Mouse (Mus musculus): ENCODE data around the gene Rslcan18. TPM values are rescaled to one million over a fixed set of nuclear protein-coding genes. Genes with fewer than 3 reads are reported as not detected.
A peak's percentile ranks its signal among the peaks of the same experiment; 100 is the strongest.

Rslcan18 gene
- polyA plus RNA-seq, 1 experiment: 0.19 TPM

GRCm38 (mm10) chr13:67097876-67098275 is 18.2 kb downstream of the Rslcan18 start, which contains the start of gene Zfp708:
TSS of gene Zfp708 (minus strand) at chr13:67097976.
- Histone ChIP-seq H3ac (ENCODE audit: control insufficient read depth, insufficient read length) (no peak within 1 kb of the TSS), H3K4me2 (ENCODE audit: low read depth) (no peak within 1 kb of the TSS), H3K27me3 (ENCODE audit: control insufficient read depth, insufficient read depth, insufficient read length) (no peaks in the 10 kb centered on the region), H3K79me2 (ENCODE audit: control insufficient read depth, insufficient read depth) (no peaks in the 10 kb centered on the region), H3K4me3 (no peak within 1 kb of the TSS), H3K36me3 (ENCODE audit: control insufficient read depth, insufficient read depth) (peaks cover 3% of the 10 kb centered on the region)
- TF ChIP-seq CEBPB (IDR thresholded peaks at IDR 0.05; ENCODE audit: insufficient read depth, poor library complexity, severe bottlenecking) (no peak), USF1 (IDR thresholded peaks at IDR 0.05; ENCODE audit: low read depth) (no peak), TCF3 (IDR thresholded peaks at IDR 0.05; ENCODE audit: insufficient read length, low read depth) (no peak), MAX (IDR thresholded peaks at IDR 0.05; ENCODE audit: low read depth) (no peak), SRF (IDR thresholded peaks at IDR 0.05; ENCODE audit: control insufficient read depth, insufficient read length, low read depth) (no peak), E2F4 (IDR thresholded peaks at IDR 0.05; ENCODE audit: insufficient read depth) (no peak), MYOG (IDR thresholded peaks at IDR 0.05; ENCODE audit: control insufficient read depth in 1 of 3, insufficient read depth in 1 of 3, insufficient read length in 2 of 3, low read depth in 2 of 3) (no peak), REST (IDR thresholded peaks at IDR 0.05; ENCODE audit: insufficient read depth, insufficient read length) (no peak), TCF12 (IDR thresholded peaks at IDR 0.05; ENCODE audit: insufficient read depth, poor library complexity, severe bottlenecking) (no peak), POLR2AphosphoS2 (IDR thresholded peaks at IDR 0.05; ENCODE audit: insufficient read length, low read depth) (no peak), MYOD1 (IDR thresholded peaks at IDR 0.05; ENCODE audit: control insufficient read depth in 1 of 3, insufficient read length in 2 of 3, low read depth in 2 of 3) (no peak), POLR2A (IDR thresholded peaks at IDR 0.05; ENCODE audit: insufficient read length, low read depth) (no peak)

- no peak for TF ChIP-seq SRF (IDR thresholded peaks at IDR 0.05; ENCODE audit: control insufficient read depth, insufficient read length, low read depth)
- TF ChIP-seq MYOD1 (IDR thresholded peaks at IDR 0.05; ENCODE audit: control insufficient read depth in 1 of 3, insufficient read length in 2 of 3, low read depth in 2 of 3): no peak
- TF ChIP-seq POLR2A (IDR thresholded peaks at IDR 0.05; ENCODE audit: insufficient read length, low read depth): no peak
- no peak for TF ChIP-seq USF1 (IDR thresholded peaks at IDR 0.05; ENCODE audit: low read depth)
- no peak for TF ChIP-seq POLR2AphosphoS2 (IDR thresholded peaks at IDR 0.05; ENCODE audit: insufficient read length, low read depth)
- TF ChIP-seq MYOG (IDR thresholded peaks at IDR 0.05; ENCODE audit: control insufficient read depth in 1 of 3, insufficient read depth in 1 of 3, insufficient read length in 2 of 3, low read depth in 2 of 3): no peak
- no peak for TF ChIP-seq E2F4 (IDR thresholded peaks at IDR 0.05; ENCODE audit: insufficient read depth)
- TF ChIP-seq CEBPB (IDR thresholded peaks at IDR 0.05; ENCODE audit: insufficient read depth, poor library complexity, severe bottlenecking): no peak
- no peak for TF ChIP-seq TCF3 (IDR thresholded peaks at IDR 0.05; ENCODE audit: insufficient read length, low read depth)
- no peak for TF ChIP-seq TCF12 (IDR thresholded peaks at IDR 0.05; ENCODE audit: insufficient read depth, poor library complexity, severe bottlenecking)
- no peak for TF ChIP-seq REST (IDR thresholded peaks at IDR 0.05; ENCODE audit: insufficient read depth, insufficient read length)
- TF ChIP-seq MAX (IDR thresholded peaks at IDR 0.05; ENCODE audit: low read depth): no peak
- Histone ChIP-seq H3K27me3 (ENCODE audit: control insufficient read depth, insufficient read depth, insufficient read length) (no peaks in the 10 kb centered on the region), H3K36me3 (ENCODE audit: control insufficient read depth, insufficient read depth) (no peaks in the 10 kb centered on the region), H3K79me2 (ENCODE audit: control insufficient read depth, insufficient read depth) (no peaks in the 10 kb centered on the region), H3K4me2 (ENCODE audit: low read depth) (no peak overlapping the region), H3K4me3 (no peak overlapping the region), H3ac (ENCODE audit: control insufficient read depth, insufficient read length) (no peak overlapping the region)
Measured at GRCm38 (mm10) chr13:67090154-67090553, 25.9 kb downstream of the Rslcan18 start.

- Histone ChIP-seq H3K27me3 (ENCODE audit: control insufficient read depth, insufficient read depth, insufficient read length) (no peaks in the 10 kb centered on the region), H3K4me3 (peak overlapping the region; percentile 49), H3K79me2 (ENCODE audit: control insufficient read depth, insufficient read depth) (no peaks in the 10 kb centered on the region), H3K4me2 (ENCODE audit: low read depth) (peak overlapping the region; percentile 82), H3ac (ENCODE audit: control insufficient read depth, insufficient read length) (no peak overlapping the region), H3K36me3 (ENCODE audit: control insufficient read depth, insufficient read depth) (no peaks in the 10 kb centered on the region)
- no peak for TF ChIP-seq POLR2AphosphoS2 (IDR thresholded peaks at IDR 0.05; ENCODE audit: insufficient read length, low read depth)
- TF ChIP-seq CEBPB (IDR thresholded peaks at IDR 0.05; ENCODE audit: insufficient read depth, poor library complexity, severe bottlenecking): no peak
- no peak for TF ChIP-seq SRF (IDR thresholded peaks at IDR 0.05; ENCODE audit: control insufficient read depth, insufficient read length, low read depth)
Measured at GRCm38 (mm10) chr13:67081946-67082345, 34.1 kb downstream of the Rslcan18 start.

GRCm38 (mm10) chr13:67081142-67081713 is 34.8 kb downstream of the Rslcan18 start:
- Histone ChIP-seq H3K36me3 (ENCODE audit: control insufficient read depth, insufficient read depth) (no peaks in the 10 kb centered on the region), H3K27me3 (ENCODE audit: control insufficient read depth, insufficient read depth, insufficient read length) (no peaks in the 10 kb centered on the region), H3K4me2 (ENCODE audit: low read depth) (peak overlapping the region; percentile 89), H3K4me3 (peak overlapping the region; percentile 49), H3ac (ENCODE audit: control insufficient read depth, insufficient read length) (peak overlapping the region; percentile 17), H3K79me2 (ENCODE audit: control insufficient read depth, insufficient read depth) (no peaks in the 10 kb centered on the region)
- TF ChIP-seq SRF (IDR thresholded peaks at IDR 0.05; ENCODE audit: control insufficient read depth, insufficient read length, low read depth) (no peak), USF1 (IDR thresholded peaks at IDR 0.05; ENCODE audit: low read depth) (peak; percentile 59), TCF3 (IDR thresholded peaks at IDR 0.05; ENCODE audit: insufficient read length, low read depth) (no peak), POLR2AphosphoS2 (IDR thresholded peaks at IDR 0.05; ENCODE audit: insufficient read length, low read depth) (peak; percentile 71), POLR2A (IDR thresholded peaks at IDR 0.05; ENCODE audit: insufficient read length, low read depth) (peak; percentile 78), MYOD1 (IDR thresholded peaks at IDR 0.05; ENCODE audit: control insufficient read depth in 1 of 3, insufficient read length in 2 of 3, low read depth in 2 of 3) (peak in 2 of 3 experiments; percentile 70 to 73), TCF12 (IDR thresholded peaks at IDR 0.05; ENCODE audit: insufficient read depth, poor library complexity, severe bottlenecking) (no peak), MAX (IDR thresholded peaks at IDR 0.05; ENCODE audit: low read depth) (no peak), CEBPB (IDR thresholded peaks at IDR 0.05; ENCODE audit: insufficient read depth, poor library complexity, severe bottlenecking) (no peak), E2F4 (IDR thresholded peaks at IDR 0.05; ENCODE audit: insufficient read depth) (no peak), REST (IDR thresholded peaks at IDR 0.05; ENCODE audit: insufficient read depth, insufficient read length) (no peak), MYOG (IDR thresholded peaks at IDR 0.05; ENCODE audit: control insufficient read depth in 1 of 3, insufficient read depth in 1 of 3, insufficient read length in 2 of 3, low read depth in 2 of 3) (no peak)

Measured in myocyte (in vitro differentiated cells).